Mouse (Mus musculus) testis, adult 2 months (tissue): ENCODE measurements around the gene Zdhhc14. TPM values are rescaled to one million over a fixed set of nuclear protein-coding genes. Genes with fewer than 3 reads are reported as not detected.

Source experiments
- H3K27ac ChIP-seq: fragments of 200-500 bp; 2 replicates; pipeline ENCODE4 v1.5.1; 2012; ENCODE audit warnings: low read depth, low read length; ENCODE audit not compliant: control insufficient read depth, insufficient read depth
- H3K27me3 ChIP-seq: fragments of 200-500 bp; 2 replicates; pipeline ENCODE4 v1.6.1; 2012; ENCODE audit warnings: mild to moderate bottlenecking, low read length, moderate library complexity; ENCODE audit not compliant: control insufficient read depth, insufficient read depth
- H3K36me3 ChIP-seq: fragments of 200-500 bp; 2 replicates; pipeline ENCODE4 v1.6.1; 2012; ENCODE audit warnings: mild to moderate bottlenecking, low read length; ENCODE audit not compliant: control insufficient read depth, insufficient read depth
- H3K4me1 ChIP-seq: fragments of 200-500 bp; 2 replicates; pipeline ENCODE4 v1.6.1; 2012; ENCODE audit warnings: low read length; ENCODE audit not compliant: control insufficient read depth, insufficient read depth
- H3K4me3 ChIP-seq: fragments of 200-500 bp; 2 replicates; pipeline ENCODE4 v1.5.1; 2012; ENCODE audit warnings: low read depth, mild to moderate bottlenecking, low read length, moderate library complexity, mixed read lengths; ENCODE audit not compliant: control insufficient read depth
- CTCF ChIP-seq: fragments of 200-500 bp; IDR thresholded peaks from 2 replicates; pipeline ENCODE4 v1.5.1; 2012; ENCODE audit warnings: low read depth, mild to moderate bottlenecking, inconsistent platforms, low read length, moderate library complexity; ENCODE audit not compliant: control insufficient read depth, insufficient read depth, insufficient replicate concordance
- POLR2A ChIP-seq: fragments of 200-500 bp; IDR thresholded peaks from 2 replicates; pipeline ENCODE4 v1.6.1; 2012; ENCODE audit warnings: low read depth, mild to moderate bottlenecking, inconsistent platforms, low read length, moderate library complexity; ENCODE audit not compliant: control insufficient read depth
- polyA plus RNA-seq: library from polyadenylated mRNA; depleted of rRNA; stranded (reverse); fragments of >200 nt; gene quantifications from 2 replicates; pipeline ENCODE4 v1.2.3, GENCODE M21; 2012

Zdhhc14 gene
- polyA plus RNA-seq, 1 experiment, result 3.9 TPM

DNA sequence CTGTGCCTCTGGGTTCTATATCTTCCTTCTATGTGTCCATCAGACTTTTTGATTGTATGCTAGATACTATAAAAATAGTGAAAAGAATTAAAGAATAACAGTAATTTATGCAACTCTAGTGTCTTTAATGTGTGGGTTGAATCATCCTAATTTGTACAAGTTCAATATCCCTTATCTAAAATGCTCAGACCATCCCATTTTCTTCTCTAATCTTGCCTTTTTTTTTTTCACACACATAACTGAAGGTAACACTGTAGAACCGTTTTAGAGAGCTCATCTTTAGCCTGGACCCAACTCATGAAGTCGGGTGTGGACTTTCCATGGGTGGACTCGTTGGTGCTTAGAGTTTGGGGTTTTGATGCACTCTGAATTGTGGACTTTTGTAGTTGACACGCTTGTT, 12.6 kb downstream of the Zdhhc14 start:
- H3K4me1 ChIP-seq, result no peaks in the 10 kb centered on the region
- no peak overlapping the region for H3K27ac ChIP-seq
- no peaks in the 10 kb centered on the region for H3K36me3 ChIP-seq
- H3K27me3 ChIP-seq, result no peaks in the 10 kb centered on the region
- TF ChIP-seq CTCF, result no peak
- no peak for TF ChIP-seq POLR2A
- no peak overlapping the region for H3K4me3 ChIP-seq

DNA sequence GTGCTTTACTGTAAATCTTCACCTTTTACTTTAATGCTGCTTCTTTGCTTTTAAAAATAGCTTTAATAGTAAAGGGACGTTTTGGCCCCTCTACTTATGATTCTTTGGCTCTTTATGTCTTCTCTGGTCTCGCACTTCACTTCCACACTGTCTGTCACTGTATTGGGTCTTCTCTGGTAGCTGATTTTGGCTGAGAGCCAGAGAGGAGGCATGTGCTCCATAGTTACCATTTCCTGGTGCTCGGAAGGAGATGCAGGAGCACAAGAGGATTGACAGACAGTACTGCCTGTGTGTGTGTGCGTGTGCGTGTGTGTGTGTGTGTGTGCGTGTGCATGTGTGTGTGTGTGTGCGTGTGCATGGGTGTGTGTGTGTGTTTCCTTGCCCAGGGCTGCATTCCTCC, 14.2 kb downstream of the Zdhhc14 start:
- Histone ChIP-seq H3K4me1 (no peaks in the 10 kb centered on the region), H3K27ac (no peak overlapping the region), H3K4me3 (no peak overlapping the region), H3K27me3 (no peaks in the 10 kb centered on the region), H3K36me3 (no peaks in the 10 kb centered on the region)
- no peak for TF ChIP-seq POLR2A
- TF ChIP-seq CTCF, result no peak

DNA sequence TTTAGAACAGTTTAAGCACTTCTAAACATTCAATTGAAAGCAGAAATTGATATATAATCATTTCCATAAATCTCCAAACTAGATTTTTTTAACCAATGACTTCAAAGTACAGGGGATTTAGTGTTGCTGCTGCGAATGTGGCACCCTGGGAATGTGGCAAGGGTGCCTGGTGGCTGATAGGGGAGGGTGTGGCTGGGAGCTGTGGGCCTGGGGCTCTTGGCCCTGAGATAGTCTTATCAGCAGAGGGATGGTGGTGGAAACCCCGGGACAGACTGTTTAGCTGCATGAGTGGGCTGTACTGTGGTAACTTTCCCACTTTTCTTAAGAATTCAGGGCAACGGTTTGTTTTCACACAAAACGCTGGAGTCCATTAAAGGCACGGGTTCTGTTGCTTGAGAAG, 14.6 kb downstream of the Zdhhc14 start:
- Histone ChIP-seq H3K27ac (no peak overlapping the region), H3K4me3 (no peak overlapping the region), H3K36me3 (no peaks in the 10 kb centered on the region), H3K27me3 (no peaks in the 10 kb centered on the region), H3K4me1 (no peaks in the 10 kb centered on the region)
- no peak for TF ChIP-seq POLR2A
- TF ChIP-seq CTCF, result no peak

DNA sequence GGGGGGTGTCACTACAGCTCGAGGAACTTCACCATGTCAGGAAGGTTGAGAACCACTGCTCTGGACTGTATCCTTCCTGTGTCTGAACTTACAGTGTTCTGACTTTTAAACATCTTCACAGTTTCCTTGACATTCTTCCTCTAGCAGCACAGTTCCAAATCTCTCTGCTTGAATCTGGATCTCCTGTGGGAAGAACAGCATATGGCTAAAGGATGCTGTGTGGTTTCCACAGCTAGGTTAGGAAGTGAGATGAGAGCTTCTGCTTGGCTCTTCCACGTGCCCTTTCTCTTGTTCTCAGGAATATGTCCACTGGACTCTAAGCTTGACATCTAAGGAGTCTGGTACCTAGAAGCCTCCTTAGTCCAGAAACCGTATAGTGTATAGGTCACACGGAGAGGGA, 15.7 kb downstream of the Zdhhc14 start:
- Histone ChIP-seq H3K4me3 (no peak overlapping the region), H3K4me1 (no peaks in the 10 kb centered on the region)
- TF ChIP-seq CTCF, result no peak
- TF ChIP-seq POLR2A, result no peak

DNA sequence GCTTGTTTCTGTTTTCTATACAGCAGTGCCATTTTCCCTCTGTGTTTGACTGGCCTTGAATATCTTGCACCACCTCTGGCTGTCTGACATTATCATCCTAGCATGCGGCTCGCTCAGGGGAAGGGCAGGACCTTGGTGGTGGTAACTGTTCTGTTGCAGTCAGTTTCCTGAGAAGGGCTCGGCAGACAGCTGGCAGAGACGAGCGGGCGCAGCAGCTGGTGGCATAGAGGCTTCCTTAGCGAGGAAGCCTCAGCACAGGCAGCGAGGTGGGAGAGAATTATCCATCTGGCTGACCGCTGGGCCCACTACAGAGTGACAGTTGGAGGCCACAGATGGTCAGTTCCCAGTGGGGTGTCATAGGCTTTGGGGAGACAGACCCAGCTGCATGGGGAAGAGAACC, 18.2 kb downstream of the Zdhhc14 start:
- Histone ChIP-seq H3K4me3 (no peak overlapping the region), H3K27me3 (no peaks in the 10 kb centered on the region), H3K36me3 (no peaks in the 10 kb centered on the region), H3K27ac (no peak overlapping the region), H3K4me1 (no peaks in the 10 kb centered on the region)
- TF ChIP-seq POLR2A (no peak), CTCF (no peak)

More for the DNA sequence above, 15.7 kb downstream of the Zdhhc14 start:
- H3K27me3 ChIP-seq, result no peaks in the 10 kb centered on the region
- no peak overlapping the region for H3K27ac ChIP-seq
- no peaks in the 10 kb centered on the region for H3K36me3 ChIP-seq

DNA sequence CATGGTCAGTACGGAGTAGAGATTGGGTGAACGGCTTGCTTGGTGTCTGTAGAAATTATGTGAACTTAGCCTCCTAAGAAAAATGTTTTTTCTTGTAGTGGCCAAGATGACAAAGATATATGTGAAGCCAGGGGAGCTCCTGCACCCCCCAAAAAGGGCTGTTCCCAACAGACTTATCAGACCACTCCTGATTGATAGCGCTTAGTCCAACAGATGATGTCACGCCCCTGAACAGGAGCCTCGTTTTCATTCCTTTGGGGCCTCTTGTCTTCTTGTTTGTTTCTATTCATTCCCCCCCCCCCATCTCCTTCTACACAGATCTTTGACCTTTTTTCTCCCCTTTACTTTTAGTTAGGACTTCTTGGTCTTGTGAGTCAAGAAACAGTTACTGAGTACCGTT, 19.4 kb downstream of the Zdhhc14 start:
- H3K4me3 ChIP-seq, result no peak overlapping the region
- TF ChIP-seq CTCF (no peak), POLR2A (no peak)
- no peaks in the 10 kb centered on the region for H3K27me3 ChIP-seq
- no peaks in the 10 kb centered on the region for H3K4me1 ChIP-seq
- H3K27ac ChIP-seq, result no peak overlapping the region
- H3K36me3 ChIP-seq, result no peaks in the 10 kb centered on the region

DNA sequence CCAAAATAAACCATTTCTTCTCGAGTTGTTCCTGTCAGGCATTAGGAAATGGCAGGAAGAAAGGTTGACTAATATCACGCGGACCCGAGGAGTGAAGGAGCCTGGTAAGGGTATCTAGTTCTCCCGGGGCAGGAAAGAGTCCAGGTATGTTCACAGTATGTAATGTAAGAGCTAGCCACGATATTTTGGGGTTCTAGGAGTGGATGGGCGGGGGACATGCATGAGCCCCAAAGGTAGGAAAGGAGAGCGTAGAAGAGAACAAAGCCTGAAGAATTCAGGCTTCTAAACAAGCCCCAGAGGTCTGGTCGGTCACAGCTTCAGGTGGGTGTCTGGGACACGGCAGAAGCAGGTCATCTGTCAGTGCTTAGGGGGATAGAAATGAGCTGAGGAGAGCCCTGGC, 27.1 kb downstream of the Zdhhc14 start:
- Histone ChIP-seq H3K27me3 (no peaks in the 10 kb centered on the region), H3K36me3 (no peaks in the 10 kb centered on the region), H3K27ac (no peak overlapping the region), H3K4me1 (no peaks in the 10 kb centered on the region), H3K4me3 (no peak overlapping the region)
- TF ChIP-seq CTCF (no peak), POLR2A (no peak)

DNA sequence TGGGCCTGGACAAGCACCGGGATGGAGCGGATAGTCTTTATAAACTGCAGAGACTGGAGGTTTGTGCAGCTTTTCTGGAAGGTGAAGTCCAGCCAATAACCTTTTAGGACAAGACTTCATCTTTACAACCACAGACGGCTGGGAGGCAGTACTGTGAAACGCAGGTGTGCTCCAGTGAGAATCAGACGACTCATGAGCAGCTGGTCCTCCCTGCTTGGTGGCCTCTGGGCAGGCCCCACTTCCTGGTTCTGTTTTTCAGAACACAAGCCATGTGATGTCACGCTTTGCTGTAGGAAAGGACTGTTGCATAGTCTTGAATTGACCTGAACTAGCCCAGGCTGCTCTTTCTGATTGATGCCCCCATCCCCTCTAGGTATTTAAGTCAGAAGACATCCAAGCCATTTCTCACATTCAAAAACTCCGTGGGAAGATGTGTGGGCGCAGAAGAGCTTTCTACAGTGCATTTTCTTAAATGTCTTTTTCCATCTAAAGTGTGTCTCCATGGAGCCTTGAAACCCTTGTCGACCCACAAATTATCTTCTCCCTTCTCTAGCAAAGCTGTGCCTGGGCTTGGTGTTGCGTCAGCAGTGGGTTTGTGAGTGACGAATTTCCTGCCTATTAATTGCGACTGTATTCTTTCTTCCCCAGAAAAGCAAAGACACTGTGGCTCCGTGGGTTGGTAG, 27.7 kb downstream of the Zdhhc14 start:
- TF ChIP-seq CTCF, result no peak
- TF ChIP-seq POLR2A, result no peak
- Histone ChIP-seq H3K4me3 (no peak overlapping the region), H3K27ac (no peak overlapping the region)

DNA sequence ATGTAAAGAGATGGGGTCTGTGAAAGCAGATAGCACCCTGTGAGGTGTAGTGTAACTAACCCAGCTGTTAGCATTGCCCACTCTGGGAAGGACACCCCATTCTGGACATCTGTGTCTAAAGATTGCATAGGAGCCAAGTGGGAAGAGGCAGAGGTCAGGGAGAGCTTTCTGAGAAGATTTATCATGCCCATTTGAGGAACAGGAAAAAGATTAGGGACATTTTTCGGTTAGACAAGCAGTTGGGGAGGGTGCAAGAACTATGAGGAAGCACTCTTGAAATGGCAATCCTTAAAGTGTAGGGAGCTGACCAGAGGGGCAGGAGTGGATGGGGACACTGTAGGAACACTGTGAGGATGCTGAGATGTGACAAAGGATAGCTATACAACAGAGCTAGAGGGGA, 29.2 kb downstream of the Zdhhc14 start:
- TF ChIP-seq POLR2A, result no peak
- no peak for TF ChIP-seq CTCF
- Histone ChIP-seq H3K4me3 (no peak overlapping the region), H3K27me3 (no peaks in the 10 kb centered on the region), H3K36me3 (no peaks in the 10 kb centered on the region), H3K4me1 (no peaks in the 10 kb centered on the region), H3K27ac (no peak overlapping the region)

More for the DNA sequence above, 27.7 kb downstream of the Zdhhc14 start:
- Histone ChIP-seq H3K27me3 (no peaks in the 10 kb centered on the region), H3K4me1 (no peaks in the 10 kb centered on the region), H3K36me3 (no peaks in the 10 kb centered on the region)
